Mouse (Mus musculus) 3134 (cell line): ENCODE measurements around the gene Tmem108.
"Not testable (repeated sequence)": the region's sequence is repeated elsewhere in the genome, so short reads cannot be mapped to it uniquely, and the experiment has no call there.

ENCODE experiments used
- DNase-seq: peaks from one replicate; pipeline ENCODE4 v3.0.0-alpha.2; 2011; ENCODE audit warnings: low spot score; ENCODE audit not compliant: insufficient read length; ENCODE audit errors: extremely low read depth

Gene Tmem108

DNA sequence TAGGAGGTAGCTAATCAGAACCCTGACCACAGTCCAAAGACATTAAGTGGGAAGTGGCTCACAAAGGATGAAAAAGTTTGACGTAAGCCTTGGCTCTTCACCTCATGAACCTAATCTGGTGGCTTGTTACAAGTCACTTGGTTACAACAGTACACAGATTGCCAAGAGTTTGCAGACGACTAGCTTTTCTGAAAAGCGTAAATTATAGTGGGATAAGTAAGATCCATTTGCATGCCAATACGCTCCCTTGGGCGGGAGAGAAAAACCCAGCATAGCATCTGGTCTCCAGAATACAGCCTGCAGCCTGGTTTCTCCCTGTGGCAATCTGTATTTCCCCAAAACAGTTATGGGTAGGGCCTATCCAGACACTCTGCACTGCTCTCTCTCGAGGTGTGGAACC is 74.5 kb downstream of the Tmem108 start:
- no peak for DNase-seq

DNA sequence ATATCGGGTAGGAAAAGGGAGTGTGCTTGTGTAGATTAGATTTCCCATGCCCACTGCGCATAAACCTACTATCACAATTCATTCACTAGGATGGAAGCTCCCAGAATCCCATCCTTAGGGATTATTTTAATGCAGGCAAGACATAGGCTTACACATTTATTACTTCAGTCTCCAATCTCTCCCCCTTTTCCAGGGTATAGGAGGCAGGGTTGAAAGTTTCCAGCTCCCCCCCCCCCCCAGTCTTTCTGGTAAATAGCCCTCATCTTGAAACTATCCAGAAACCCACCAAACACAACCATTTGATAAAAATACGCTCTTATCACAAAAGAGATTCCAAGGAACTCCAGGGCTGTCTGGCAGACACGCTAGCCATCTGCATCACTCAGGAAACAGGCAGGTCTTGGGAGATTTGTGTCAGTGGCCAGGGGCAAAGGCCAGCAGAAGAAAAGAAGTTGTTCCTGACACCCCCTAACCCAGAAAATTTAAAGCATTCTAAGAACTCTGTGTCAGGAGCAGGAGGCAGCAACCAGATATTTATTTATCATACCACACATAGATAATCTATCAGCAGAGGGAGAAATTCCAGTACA is 79.8 kb downstream of the Tmem108 start:
- DNase-seq = no peak

DNA sequence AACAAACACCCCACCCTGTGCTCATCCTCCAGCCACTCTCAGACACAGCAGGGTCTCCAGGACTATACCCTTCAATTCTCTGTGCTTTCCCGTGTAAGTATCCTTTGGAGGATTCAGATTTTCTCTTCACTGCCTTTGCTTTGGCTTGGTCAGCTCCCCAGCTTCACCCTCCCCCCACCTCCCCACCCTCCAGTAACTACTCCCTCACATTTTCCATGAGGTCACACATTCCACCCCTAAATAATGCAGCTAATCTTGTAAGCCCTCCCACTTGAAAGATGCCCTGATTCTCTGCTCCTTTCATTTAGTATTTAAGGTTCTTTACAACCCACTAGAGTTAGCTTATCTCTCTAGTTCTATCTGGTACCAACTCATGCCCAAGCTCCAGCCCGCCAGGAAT is 82.4 kb downstream of the Tmem108 start:
- DNase-seq = no peak

DNA sequence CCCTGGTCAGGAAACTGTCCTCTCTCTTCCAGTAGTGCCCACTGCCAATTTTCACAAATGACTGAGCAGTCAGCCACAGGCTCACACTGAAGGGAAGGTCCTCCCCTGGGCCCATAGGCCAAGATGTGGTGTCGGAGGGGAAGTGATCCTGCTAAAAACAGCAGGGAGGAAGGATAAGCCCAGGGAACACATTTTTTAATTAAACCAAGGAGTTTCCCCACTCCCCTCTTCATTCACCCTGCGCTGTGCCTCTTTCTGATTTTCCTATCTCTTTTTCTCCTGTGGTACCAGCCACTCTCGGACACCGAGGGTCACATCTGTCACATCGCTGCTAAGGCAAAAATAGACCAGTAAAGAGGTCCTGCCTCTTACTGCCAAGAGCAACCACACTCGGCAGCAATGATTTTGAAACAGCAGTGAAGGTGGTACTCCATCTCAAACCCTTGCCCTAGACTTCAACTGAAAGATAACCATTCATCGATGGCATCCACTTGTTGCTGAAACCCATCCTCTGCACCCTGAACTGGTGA is 83.0 kb downstream of the Tmem108 start:
- no peak for DNase-seq

DNA sequence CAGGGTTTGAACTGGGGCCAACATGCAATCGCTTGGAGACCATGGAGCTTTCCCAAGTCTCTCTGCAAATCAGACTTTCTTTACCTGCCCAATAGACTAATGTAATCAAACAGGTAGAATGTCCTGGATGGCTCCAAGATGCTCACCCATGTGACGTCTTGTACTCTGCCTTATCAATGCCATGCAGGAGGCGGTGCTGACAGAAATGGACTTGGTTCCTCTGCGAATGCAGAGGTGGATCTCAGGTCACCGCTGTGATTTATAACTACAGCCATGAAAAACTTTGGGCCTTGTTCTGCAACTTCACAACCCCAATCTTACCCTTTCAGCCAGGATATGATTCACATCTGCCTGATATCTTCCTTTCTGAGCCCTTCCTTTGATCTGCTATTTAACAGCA is 83.8 kb downstream of the Tmem108 start:
- no peak for DNase-seq

DNA sequence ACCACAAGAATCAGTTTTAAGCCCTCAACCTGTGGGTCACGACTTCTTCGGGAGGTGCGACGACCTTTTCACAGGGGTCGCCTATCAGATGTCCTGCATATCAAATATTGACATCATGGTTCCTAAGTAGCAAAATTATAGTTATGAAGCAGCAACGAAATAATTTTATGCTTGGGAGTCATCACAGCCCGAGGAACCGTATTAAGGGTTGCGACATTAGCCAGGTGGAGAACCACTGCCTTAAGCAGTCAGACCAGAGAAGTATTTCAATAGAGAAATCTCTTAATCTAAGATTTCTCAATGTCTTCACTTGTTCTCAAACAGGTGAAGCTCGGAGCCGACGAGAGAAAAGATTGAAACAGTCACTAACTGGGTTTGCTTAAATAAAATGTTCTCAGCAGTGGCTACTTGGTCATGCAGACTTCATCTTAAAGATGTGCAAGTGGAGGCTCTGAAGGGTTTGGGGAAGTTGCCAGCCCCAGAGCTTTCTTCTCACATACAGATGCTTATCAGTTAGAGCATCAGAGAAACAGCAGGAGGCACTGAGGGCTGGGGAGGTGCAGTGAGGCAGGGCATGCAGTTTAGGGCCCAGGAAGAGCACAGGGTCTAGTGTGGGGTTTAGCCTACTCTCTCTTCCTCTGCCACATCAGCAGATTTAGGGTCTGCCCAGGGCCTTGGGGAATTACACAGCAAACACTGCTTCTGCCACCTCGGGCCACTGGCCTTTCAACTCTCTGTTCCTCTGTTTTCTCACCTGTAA is 85.7 kb downstream of the Tmem108 start:
- no peak for DNase-seq

DNA sequence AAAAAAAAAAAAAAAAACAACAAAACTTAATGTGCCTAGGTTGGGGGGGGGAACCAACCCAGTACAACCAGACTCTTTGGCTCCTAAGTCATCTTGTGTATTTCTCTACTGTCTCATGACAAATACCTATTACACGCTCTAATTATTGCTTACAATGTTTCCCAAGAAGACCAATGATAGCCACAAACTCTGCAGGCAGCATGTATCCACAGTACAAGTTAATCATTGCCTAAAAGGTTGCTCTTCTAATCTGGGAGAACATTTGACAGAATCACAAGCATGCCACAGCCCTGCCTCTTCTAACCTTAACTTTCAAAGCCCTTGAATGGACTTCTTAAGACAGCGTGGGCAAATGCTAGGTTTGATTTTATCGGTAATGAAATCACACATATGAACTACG is 88.8 kb downstream of the Tmem108 start:
- no peak for DNase-seq

DNA sequence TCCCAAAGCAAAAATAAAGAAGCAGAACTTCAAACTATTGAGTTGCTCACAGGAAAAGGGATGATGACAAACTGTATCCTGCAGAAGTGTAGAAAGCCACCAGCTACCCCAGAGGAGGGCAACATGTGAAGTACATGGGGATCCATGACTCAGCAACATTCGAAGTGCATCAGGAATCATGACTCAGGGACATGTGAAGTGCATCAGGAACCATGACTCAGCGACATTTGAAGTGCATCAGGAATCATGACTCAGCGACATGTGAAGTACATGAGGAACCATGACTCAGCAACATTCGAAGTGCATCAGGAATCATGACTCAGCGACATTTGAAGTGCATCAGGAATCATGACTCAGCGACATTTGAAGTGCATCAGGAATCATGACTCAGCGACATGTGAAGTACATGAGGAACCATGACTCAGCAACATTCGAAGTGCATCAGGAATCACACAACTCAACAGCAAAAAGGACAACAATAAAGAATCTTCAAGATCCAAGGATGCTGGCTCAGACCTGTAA is 91.0 kb downstream of the Tmem108 start:
- not testable (repeated sequence) for DNase-seq

DNA sequence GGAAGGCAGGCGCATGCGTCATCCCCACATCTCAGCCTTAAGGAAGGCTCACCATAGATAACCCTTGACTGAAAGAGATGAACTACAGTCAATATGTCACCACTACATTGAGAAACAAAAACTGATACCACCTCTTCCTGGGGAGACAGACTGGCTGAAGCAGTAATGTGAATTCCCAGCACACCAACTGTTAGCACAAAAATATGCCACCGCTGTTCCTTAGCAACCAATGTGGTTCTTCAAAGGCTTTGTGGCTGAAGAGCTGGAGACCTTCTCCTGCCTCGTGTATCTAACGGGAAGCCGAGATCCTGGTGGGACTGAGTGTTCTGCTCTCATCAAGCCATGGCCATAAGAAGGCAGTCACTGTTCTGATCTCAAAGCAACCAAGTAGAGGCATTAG is 92.8 kb downstream of the Tmem108 start:
- DNase-seq = no peak

DNA sequence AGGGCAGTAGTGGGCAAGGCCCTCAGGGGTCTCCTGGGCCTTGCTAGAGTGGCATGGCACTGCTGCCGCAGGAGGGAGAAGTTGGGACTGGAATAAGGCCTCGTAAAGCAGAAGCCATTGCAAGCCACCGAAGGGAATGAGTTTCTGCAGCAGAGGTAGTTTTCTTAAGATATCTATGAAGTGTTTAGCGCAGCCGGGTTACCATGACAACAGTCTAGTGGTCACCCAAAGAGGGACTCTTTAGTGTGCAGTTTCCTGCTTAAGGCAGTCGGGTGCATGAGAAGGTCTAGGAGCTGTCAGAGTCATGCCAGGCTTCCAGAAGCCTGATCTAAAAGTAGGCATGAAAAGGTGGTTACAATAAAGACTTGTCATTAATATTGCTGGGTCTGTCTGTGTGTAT is 95.8 kb downstream of the Tmem108 start:
- no peak for DNase-seq

DNA sequence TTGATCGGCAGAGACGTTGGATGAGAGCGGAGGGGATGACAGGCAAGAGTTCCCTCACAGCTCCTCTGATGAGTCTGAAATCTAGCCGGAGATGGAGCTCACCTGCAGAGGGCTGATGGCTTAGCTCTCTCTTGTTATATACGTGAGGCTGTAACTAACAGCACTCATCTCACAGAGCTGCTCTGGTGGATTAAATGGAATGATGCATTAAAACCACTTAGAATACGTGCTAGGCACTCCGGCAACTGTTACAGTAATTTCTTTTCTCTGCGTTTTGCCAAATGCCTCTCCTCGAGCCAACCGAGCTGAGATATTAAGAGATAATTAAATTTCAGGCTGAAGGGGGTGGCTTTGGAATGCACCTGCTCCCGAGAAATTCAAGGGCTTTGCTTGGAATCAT is 97.5 kb downstream of the Tmem108 start:
- no peak for DNase-seq

DNA sequence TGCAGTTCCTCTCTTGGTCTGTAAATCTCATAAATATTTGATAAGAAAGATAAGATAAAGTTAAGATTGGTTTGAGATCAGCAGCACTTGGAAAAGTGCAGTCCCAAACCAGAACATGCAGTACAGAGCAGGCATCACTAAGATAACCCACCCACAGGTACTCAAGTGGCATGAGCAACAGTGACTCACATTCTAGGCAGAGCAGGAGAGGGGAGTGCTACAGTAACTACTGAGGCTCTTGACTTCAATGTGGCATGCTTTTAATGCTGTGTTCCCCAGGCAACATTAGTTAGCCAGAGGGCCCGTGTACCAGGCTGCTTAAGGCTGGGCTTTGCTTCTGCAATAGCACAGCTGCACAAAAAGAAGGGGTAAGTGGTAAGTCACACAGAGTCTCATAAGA is 99.8 kb downstream of the Tmem108 start:
- no peak for DNase-seq

DNA sequence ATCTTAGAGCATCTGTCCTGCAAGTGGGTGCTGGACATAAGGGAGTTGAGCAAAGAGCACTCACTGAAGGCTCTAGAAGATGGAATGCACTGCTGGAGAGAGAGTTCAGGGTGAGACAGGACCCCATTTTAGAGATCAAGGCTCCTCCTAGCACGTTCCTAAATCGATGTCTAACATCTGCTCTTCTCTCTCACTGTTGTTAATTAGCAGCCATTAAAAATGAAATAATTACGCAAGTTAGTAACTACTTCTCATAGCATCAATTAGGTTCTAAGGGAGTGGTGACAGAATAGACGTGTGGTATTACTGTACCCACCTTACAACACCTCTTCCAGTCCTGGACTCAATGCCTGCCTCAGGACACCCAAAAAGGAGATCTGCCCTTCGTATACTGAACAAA is 103.7 kb downstream of the Tmem108 start:
- no peak for DNase-seq

DNA sequence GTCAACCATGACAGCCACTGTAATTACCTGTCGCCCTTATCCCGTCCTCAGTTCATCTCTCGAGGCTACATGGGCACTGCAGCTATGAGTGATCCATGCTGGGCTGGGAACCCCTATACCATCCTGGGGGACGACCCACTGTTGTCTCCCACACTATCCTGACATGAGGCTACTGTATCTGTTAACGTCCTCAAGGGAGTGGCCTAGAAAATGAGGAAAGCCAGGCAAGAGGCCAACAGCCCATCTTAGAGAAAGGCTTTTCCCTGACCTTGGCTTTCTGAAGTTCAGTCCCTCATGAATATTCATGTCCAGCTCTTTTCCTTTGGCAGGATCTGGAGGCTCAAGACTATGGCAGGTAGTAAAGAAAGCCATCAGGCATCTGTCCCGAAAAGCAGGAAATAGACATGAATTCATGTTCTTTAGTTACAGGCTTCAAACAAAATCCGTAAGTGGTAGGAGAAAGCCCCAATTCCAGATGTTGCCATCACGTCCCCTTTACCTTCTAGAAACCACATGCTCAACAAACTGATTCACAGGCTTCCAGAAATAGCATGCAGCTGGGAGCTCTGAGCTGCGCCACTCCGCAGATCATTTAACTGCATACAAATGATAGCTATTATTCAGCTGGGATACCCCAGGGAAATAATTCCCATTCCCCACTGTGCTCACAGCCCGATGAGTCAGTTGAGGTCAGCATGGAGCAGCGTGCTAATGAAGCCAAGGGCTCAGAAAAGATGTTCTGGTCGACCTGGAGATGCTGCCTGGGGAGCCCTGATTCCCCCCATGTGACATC is 104.3 kb downstream of the Tmem108 start:
- no peak for DNase-seq

DNA sequence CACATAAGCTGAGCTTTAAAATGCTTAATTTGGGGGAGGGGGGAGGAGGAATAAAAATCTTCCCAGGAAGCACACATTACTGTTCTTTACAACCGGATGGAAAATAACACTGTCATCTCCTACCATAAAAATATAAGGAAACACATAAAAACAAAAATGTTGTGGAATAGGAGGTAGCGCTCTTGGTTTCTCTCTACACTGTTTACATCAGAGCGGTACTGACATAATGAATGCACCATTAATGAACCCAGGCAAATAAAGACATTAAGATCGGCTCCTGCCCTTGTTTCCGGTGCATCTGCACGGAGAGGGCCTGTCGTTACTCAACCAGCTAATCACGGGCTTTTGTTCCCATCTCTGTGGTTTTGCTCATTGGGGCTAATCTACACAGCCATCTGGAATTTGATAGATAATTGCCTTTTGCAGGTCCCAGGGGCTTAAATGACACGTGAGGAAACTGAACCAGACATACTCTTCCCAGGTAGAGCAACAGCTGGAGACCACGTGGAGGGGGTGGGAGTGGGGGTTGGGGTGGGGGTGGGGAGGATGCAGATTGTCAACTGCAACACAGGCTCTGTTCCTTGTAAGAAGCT is 107.5 kb downstream of the Tmem108 start:
- no peak for DNase-seq

DNA sequence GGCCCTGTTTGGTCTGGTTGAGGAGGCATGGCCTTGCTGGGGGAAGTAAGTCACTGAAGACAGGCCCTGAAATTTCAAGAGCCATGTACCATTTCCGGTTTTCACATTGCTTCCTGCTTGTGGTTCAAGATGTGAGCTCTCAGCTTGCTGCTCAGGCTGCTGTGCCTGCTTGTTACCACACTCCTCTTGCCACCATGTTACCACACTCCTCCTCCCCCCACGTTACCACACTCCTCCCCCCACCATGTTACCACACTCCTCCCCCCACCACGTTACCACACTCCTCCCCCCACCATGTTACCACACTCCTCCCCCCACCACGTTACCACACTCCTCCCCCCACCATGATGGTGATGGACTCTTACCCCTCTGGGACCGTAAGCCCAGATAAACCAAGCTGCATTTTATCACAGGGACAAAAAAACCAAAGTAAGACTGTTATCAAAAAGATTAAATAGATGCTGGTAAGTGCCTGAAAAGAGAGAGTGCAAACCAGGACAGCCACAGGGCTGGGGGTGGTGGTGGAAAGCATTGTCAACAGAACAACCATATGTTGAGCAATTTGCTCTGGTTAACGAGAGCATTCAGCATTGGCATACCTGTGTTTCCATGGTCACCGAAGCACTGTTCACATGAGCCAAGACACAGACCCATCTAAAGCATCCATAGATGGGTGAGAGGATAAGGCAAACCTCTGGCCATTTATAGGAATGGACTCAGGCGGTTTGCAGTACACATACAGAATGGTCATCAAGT is 109.3 kb downstream of the Tmem108 start:
- DNase-seq = no peak

DNA sequence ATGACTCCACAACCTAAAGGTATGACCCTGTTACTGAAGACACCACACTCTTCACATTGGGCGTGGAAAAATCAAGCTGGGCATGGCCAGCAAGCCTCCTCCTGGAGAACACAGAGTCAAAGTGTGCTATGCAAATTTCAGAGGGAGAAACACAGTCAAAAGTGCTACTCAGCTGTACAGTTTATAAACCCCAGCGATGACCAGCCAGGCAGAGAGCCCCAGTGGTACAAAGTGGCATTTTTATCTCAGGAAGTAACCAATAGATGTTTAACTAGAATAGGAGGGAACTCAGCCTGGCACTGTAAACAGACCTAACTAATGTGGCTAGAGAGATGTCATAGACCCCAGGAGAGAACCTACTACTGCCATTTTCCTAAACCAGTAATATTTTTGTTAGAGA is 115.0 kb downstream of the Tmem108 start:
- DNase-seq = no peak

DNA sequence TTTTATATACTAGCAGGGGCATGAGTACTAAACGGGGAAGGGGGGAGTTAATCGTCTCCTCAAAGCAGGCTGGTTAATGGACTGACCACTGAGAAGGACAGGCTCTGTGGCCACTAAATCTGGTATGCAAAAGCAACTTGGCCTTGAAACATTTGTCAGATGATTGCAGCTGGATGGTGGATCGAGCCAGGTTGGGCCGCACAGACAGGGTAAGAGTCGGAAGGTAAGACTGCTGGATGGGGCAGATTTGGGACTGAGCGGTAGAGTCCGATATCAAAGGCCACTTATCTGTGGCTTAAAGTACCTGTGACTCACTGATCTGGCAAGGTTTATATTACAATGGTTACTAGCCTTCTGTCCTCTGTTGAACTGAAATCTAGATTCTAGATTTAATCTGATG is 115.9 kb downstream of the Tmem108 start:
- no peak for DNase-seq

DNA sequence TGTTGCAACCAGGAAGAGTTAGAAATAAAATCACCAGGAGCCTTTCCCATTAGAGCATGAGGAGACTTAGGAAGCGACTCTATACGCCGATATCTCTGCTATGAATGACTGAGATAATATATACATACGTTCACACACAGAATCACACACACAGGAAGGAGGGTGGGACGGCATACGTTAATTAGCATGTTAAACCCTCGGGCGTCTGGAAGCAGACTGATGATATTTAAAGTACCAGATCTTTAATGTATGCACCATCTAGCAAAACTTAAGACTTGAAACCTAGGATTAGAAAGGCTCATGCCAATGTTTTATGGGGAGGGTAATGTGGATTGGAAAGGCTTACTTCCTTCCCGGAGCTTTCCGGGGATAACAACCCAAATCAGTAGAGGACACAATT is 119.3 kb downstream of the Tmem108 start:
- no peak for DNase-seq

DNA sequence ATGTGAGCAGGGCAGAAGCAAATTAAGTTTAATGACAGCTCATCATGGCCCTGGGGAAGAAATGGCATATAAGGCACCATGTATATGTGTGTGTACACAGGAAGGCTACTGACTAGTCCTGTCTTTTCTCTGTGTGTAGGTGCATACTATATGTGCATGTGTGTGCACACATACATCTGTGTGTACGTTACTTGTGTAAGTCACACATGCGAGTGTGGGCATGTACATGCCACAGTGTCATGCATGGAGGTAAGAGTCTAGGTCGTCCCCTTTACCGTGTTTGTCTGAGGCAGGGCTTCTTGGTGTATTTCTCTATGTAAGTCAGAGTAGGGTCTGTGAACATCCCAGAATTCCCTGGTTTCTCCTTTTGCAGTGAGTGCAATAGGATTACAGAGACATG is 120.3 kb downstream of the Tmem108 start:
- DNase-seq = no peak
